Mouse (Mus musculus) embryonic facial prominence, embryonic 14.5 days (tissue): ENCODE results near the gene Gm20388. TPM values are rescaled to one million over a fixed set of nuclear protein-coding genes. Genes with fewer than 3 reads are reported as not detected.
A peak's percentile ranks its signal among the peaks of the same experiment; 100 is the strongest.

Experiments
- ATAC-seq: fragments of 200-750 bp; cut with Nextera tagmentation; 2 replicates; pipeline ENCODE4 v1.8.0; 2017; ENCODE audit warnings: low read depth, moderate number of reproducible peaks, moderate TSS enrichment
- DNase-seq: peaks from one replicate; pipeline ENCODE4 v3.0.0-alpha.2; 2015; ENCODE audit warnings: low spot score
- H3K27ac ChIP-seq: fragments of 300-500 bp; sonication (generic); replicated peaks from 2 replicates; pipeline ENCODE4 v1.5.1; 2014; ENCODE audit warnings: low read depth, mild to moderate bottlenecking, low read length, moderate library complexity
- H3K27me3 ChIP-seq: fragments of 300-500 bp; sonication (generic); replicated peaks from 2 replicates; pipeline ENCODE4 v1.6.1; 2014; ENCODE audit warnings: low read length; ENCODE audit not compliant: control insufficient read depth, insufficient read depth
- H3K36me3 ChIP-seq: fragments of 300-500 bp; sonication (generic); 2 replicates; pipeline ENCODE4 v1.6.1; 2014; ENCODE audit warnings: low read length, mixed read lengths; ENCODE audit not compliant: control insufficient read depth, insufficient read depth
- H3K4me1 ChIP-seq: fragments of 300-500 bp; sonication (generic); 2 replicates; pipeline ENCODE4 v1.6.1; 2014; ENCODE audit warnings: antibody characterized with exemption, low read length; ENCODE audit not compliant: control insufficient read depth, insufficient read depth
- H3K4me2 ChIP-seq: fragments of 300-500 bp; sonication (generic); 2 replicates; pipeline ENCODE4 v1.6.1; 2014; ENCODE audit warnings: low read depth, mild to moderate bottlenecking, low read length, moderate library complexity, mixed read lengths
- H3K4me3 ChIP-seq: fragments of 300-500 bp; sonication (generic); 2 replicates; pipeline ENCODE4 v1.5.1; 2014; ENCODE audit warnings: low read depth, mild to moderate bottlenecking, low read length
- H3K9ac ChIP-seq: fragments of 300-500 bp; sonication (generic); 2 replicates; pipeline ENCODE4 v1.6.1; 2014; ENCODE audit warnings: low read depth, mild to moderate bottlenecking, low read length, moderate library complexity, mixed read lengths
- H3K9me3 ChIP-seq: fragments of 300-500 bp; sonication (generic); 2 replicates; pipeline ENCODE4 v1.6.1; 2016; ENCODE audit warnings: low read length; ENCODE audit not compliant: control insufficient read depth
- WGBS: fragments of 180-500 bp; shearing (Covaris S2); extraction: QIAGEN DNeasy Blood & Tissue Kit; methylation state at CpG from one replicate; pipeline ENCODE4 v1.1.7; 2014; 5-methylcytosine and 5-hydroxymethylcytosine counted together
- polyA plus RNA-seq: library from polyadenylated mRNA; unstranded; fragments of >200 nt; fragmentation: Nextera tagmentation; extraction: Ambion mirVana; gene quantifications from 2 replicates; pipeline ENCODE4 v1.2.1, GENCODE M21; 2014

Gene Gm20388
- polyA plus RNA-seq, 1 experiment from 2014 or later = not detected

GRCm38 (mm10) chr8:122707184-122707583, 2796.5 kb downstream of the Gm20388 start:
- 57% methylated on average over 4 of the region's 4 CpGs for WGBS
- no peaks in the 10 kb centered on the region for H3K36me3 ChIP-seq
- no peaks in the 10 kb centered on the region; the same call in none of the 2 replicates for H3K27me3 ChIP-seq
- no peak for ATAC-seq
- H3K27ac ChIP-seq = no peak overlapping the region
- DNase-seq = no peak
- no peak overlapping the region for H3K4me3 ChIP-seq
- no peak overlapping the region for H3K4me2 ChIP-seq
- H3K4me1 ChIP-seq = 0 out of 2 replicates have a peak, but pooled peaks cover 3% of the 10 kb centered on the region
- no peaks in the 10 kb centered on the region for H3K9me3 ChIP-seq
- no peak overlapping the region for H3K9ac ChIP-seq

DNA sequence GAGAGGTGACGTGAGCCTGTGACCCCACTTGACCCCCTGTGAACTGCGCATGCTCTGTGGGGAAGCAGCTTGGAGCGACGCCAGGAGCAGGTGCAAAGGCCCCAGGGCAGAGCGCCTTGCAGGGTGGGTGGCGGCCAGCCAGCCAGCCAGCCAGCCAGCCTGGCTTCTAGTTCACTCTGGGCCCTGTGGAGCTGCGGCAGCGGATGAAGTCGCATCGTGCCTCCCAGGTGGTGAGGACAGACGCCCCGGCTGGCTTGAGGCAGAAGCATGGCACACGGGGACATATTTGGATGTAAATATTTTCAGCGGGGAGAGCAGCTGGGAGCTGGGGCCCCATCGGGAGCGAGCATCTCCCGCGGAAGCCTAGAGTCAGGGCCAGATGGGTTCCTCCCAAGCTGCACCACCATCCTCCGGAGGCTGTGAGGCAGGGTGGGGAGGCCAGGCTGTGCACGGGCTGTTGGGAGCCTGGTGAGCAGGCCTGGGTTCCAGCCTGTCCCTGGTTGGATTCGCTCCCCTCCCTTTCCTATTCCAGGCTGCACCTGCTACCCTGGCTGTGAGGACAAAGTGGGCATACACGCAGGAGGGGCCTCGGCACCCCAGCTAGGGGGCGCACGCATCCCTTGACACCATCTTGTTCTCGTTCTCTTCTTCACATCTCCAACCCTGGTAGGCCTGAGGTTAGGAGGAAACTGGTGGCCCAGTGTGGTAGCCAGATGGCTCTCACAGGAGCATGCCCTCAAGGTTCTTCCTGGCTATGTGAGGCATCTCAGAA, 2798.9 kb downstream of the Gm20388 start:
- no peak overlapping the region for H3K4me2 ChIP-seq
- peak; percentile 71 for ATAC-seq

GRCm38 (mm10) chr8:122711480-122711879, 2800.8 kb downstream of the Gm20388 start:
- WGBS = 84% methylated on average over 3 of the region's 3 CpGs
- Histone ChIP-seq H3K9me3 (no peaks in the 10 kb centered on the region), H3K4me3 (no peak overlapping the region), H3K36me3 (no peaks in the 10 kb centered on the region), H3K27me3 (no peaks in the 10 kb centered on the region; the same call in none of the 2 replicates), H3K9ac (no peak overlapping the region), H3K4me2 (no peak overlapping the region), H3K27ac (no peak overlapping the region), H3K4me1 (no peaks in the 10 kb centered on the region)
- ATAC-seq = no peak
- no peak for DNase-seq

More for the DNA sequence above, 2798.9 kb downstream of the Gm20388 start:
- WGBS = 38% methylated on average over 25 of the region's 26 CpGs
- peak; percentile 31 for DNase-seq
- no peaks in the 10 kb centered on the region; the same call in none of the 2 replicates for H3K27me3 ChIP-seq
- H3K4me1 ChIP-seq = 0 out of 2 replicates have a peak, but pooled peaks cover 3% of the 10 kb centered on the region
- no peak overlapping the region for H3K9ac ChIP-seq
- no peak overlapping the region for H3K4me3 ChIP-seq
- H3K9me3 ChIP-seq = no peaks in the 10 kb centered on the region
- H3K36me3 ChIP-seq = no peaks in the 10 kb centered on the region
- no peak overlapping the region for H3K27ac ChIP-seq

- no peaks in the 10 kb centered on the region for H3K36me3 ChIP-seq
- no peaks in the 10 kb centered on the region for H3K4me1 ChIP-seq
- H3K27me3 ChIP-seq = no peaks in the 10 kb centered on the region; the same call in none of the 2 replicates
- H3K4me2 ChIP-seq = no peak overlapping the region
- H3K27ac ChIP-seq = no peak overlapping the region
- no peak overlapping the region for H3K9ac ChIP-seq
- DNase-seq (no peak), ATAC-seq (no peak)
- no peaks in the 10 kb centered on the region for H3K9me3 ChIP-seq
- H3K4me3 ChIP-seq = no peak overlapping the region
- WGBS = 74% methylated on average over 10 of the region's 11 CpGs
Observed at GRCm38 (mm10) chr8:122711891-122712365, 2801.3 kb downstream of the Gm20388 start.

GRCm38 (mm10) chr8:122712411-122713156, 2801.9 kb downstream of the Gm20388 start:
- H3K4me2 ChIP-seq = no peak overlapping the region
- no peaks in the 10 kb centered on the region; the same call in none of the 2 replicates for H3K27me3 ChIP-seq
- H3K36me3 ChIP-seq = no peaks in the 10 kb centered on the region
- H3K9me3 ChIP-seq = no peaks in the 10 kb centered on the region
- no peak overlapping the region for H3K9ac ChIP-seq
- WGBS = 65% methylated on average over 12 of the region's 12 CpGs
- no peak for ATAC-seq
- DNase-seq = no peak
- H3K27ac ChIP-seq = no peak overlapping the region
- no peak overlapping the region for H3K4me3 ChIP-seq
- no peaks in the 10 kb centered on the region for H3K4me1 ChIP-seq

DNA sequence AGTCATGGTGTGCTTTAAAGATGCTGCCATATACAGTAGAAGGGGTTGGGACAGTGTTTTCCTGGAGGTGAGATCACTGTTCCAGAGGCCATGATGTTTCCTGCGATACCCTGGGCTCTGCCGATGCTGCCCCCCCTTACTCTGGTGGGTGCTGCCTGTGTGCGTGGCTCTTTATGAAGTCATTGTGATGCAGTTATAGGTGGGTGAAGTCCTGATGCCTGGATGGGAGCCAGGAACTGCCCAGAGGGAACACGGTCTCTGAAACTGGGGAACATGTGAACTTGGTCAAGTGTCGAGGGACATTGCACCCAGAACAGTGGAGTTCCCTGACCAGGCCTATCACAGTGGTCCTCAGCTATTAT, 2802.5 kb downstream of the Gm20388 start:
- no peak overlapping the region for H3K9ac ChIP-seq
- ATAC-seq = no peak
- H3K27ac ChIP-seq = no peak overlapping the region
- H3K9me3 ChIP-seq = no peaks in the 10 kb centered on the region
- H3K4me1 ChIP-seq = no peaks in the 10 kb centered on the region
- 87% methylated on average over 5 of the region's 5 CpGs for WGBS
- H3K27me3 ChIP-seq = no peaks in the 10 kb centered on the region; the same call in none of the 2 replicates
- no peak overlapping the region for H3K4me3 ChIP-seq
- no peak overlapping the region for H3K4me2 ChIP-seq
- DNase-seq = no peak
- no peaks in the 10 kb centered on the region for H3K36me3 ChIP-seq

DNA sequence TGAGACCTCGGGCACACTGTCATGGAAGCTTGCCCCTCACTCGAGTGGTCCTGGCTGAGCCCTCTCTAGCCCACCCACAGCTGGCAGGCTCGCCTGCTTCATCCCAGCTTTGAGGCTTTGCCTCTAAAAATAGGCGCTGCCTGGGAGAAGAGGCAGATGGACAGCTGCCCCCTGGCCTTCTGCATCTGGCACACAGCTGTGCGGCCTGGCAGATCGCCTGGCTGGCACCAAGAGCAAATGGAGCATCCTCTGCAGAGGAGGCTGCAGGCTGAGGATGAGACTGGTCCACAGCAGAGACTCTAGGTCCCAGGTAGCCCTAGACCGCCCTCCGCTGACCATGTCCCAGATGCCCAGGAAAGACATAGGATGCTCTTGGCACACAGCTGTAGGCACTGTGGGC, 2805.9 kb downstream of the Gm20388 start:
- 51% methylated on average over 6 of the region's 8 CpGs for WGBS
- H3K27ac ChIP-seq = no peak overlapping the region
- H3K36me3 ChIP-seq = no peaks in the 10 kb centered on the region
- H3K9ac ChIP-seq = no peak overlapping the region
- DNase-seq (no peak), ATAC-seq (no peak)
- H3K27me3 ChIP-seq = peaks cover 20% of the 10 kb centered on the region
- no peak overlapping the region for H3K4me2 ChIP-seq
- no peaks in the 10 kb centered on the region for H3K4me1 ChIP-seq
- H3K4me3 ChIP-seq = no peak overlapping the region
- H3K9me3 ChIP-seq = no peaks in the 10 kb centered on the region

DNA sequence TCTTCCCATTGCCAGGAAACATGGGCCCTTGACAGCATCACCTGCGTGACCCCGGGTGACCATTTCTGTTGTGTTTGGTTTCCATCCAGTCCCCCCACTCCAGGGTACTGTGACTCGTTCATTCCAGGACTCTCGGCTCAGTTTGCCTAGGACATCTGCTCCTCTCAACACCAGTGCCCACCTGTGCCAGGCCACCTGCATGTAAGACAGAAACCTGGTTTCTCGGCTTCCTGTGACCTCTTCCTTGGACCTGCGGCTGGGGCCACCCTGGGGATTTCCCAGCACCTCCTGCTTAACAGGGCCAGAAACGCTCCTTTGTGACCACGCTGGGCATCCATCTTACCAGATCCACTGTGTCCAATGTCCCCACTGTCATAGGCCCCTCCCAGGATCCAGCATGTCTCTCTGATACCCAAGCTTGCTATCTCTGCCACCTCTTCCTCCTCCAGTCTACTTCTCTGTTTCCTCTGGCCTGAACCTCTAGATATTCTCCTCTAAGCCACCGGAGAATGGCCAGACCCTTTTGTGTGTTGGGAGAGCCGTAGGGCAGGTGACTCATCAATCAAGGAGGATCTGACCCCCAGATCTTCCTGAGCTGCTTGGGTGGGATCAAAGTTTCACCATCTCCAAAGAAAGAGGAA, 2807.3 kb downstream of the Gm20388 start:
- no peak for ATAC-seq
- WGBS = 78% methylated on average over 10 of the region's 10 CpGs
- peaks cover 21% of the 10 kb centered on the region for H3K27me3 ChIP-seq
- no peak overlapping the region for H3K9ac ChIP-seq
- H3K9me3 ChIP-seq = no peaks in the 10 kb centered on the region
- H3K4me2 ChIP-seq = no peak overlapping the region
- no peaks in the 10 kb centered on the region for H3K36me3 ChIP-seq
- H3K27ac ChIP-seq = no peak overlapping the region
- no peak for DNase-seq
- H3K4me1 ChIP-seq = no peaks in the 10 kb centered on the region
- H3K4me3 ChIP-seq = no peak overlapping the region
